Mouse (Mus musculus): ENCODE measurements around the gene Isg20. TPM values are rescaled to one million over a fixed set of nuclear protein-coding genes. Genes with fewer than 3 reads are reported as not detected.

The Isg20 gene
- polyA plus RNA-seq, 1 experiment: 1.8 TPM

DNA sequence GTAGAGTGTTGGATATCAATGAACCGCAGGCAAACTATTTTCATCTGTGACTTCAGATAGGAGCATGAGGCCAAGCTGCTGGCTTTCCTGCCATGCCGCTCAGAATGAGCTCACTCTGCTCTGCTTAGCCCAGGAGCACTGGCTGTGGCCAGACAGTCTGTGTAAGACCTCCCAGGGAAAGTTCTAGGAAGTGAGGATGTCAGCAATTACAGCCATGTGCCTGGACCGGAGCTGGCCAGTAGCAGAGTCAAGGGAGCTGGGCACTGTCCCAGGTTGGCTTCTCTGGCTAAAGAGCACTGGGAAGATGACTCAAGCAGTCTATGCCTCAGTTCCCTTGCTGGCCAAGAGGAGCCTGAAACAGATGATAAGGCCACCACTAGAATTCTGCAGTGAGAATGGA, 50.7 kb downstream of the Isg20 start:
- DNase-seq (ENCODE audit: low read depth): no peak
- TF ChIP-seq CTCF (IDR thresholded peaks at IDR 0.05; ENCODE audit: borderline replicate concordance, extremely low read depth, insufficient read depth, insufficient read length): no peak
- no peak for TF ChIP-seq POLR2A (IDR thresholded peaks at IDR 0.05; ENCODE audit: borderline replicate concordance, extremely low read depth, insufficient read depth, insufficient read length, poor library complexity, severe bottlenecking)

Other genes with a start within 250 kb of the Isg20 start
- 49.7 and 56.0 TPM in 2 replicates for gene Ntrk3, start 175.4 kb upstream of the Isg20 start, polyA plus RNA-seq (2012; rRNA removed)
- gene Mrps11, start 130.3 kb upstream of the Isg20 start, polyA plus RNA-seq (2012; rRNA removed): 75.8 and 97.2 TPM in 2 replicates
- 24.8 and 27.6 TPM in 2 replicates for gene Mrpl46, start 129.9 kb upstream of the Isg20 start, polyA plus RNA-seq (2012; rRNA removed)
- gene Det1, start 66.2 kb upstream of the Isg20 start, polyA plus RNA-seq (2012; rRNA removed): 16.1 and 22.9 TPM in 2 replicates
- gene Aen, start 17.6 kb upstream of the Isg20 start, polyA plus RNA-seq (2012; rRNA removed): 34.3 and 34.7 TPM in 2 replicates
- gene Acan, start 140.1 kb downstream of the Isg20 start, polyA plus RNA-seq (2012; rRNA removed): 0.43 and 0.46 TPM in 2 replicates
- gene Hapln3, start 217.6 kb downstream of the Isg20 start, polyA plus RNA-seq (2012; rRNA removed): 2.2 and 2.6 TPM in 2 replicates
- 129 and 131 TPM in 2 replicates for gene Mfge8, start 235.6 kb downstream of the Isg20 start, polyA plus RNA-seq (2012; rRNA removed)

Measured in brain, embryonic 14.5 days (tissue).